Mouse (Mus musculus): ENCODE data around the gene Map3k9. TPM values are rescaled to one million over a fixed set of nuclear protein-coding genes. Genes with fewer than 3 reads are reported as not detected.

The Map3k9 gene
- polyA plus RNA-seq, 1 experiment from 2014 or later: 2.4 TPM

DNA sequence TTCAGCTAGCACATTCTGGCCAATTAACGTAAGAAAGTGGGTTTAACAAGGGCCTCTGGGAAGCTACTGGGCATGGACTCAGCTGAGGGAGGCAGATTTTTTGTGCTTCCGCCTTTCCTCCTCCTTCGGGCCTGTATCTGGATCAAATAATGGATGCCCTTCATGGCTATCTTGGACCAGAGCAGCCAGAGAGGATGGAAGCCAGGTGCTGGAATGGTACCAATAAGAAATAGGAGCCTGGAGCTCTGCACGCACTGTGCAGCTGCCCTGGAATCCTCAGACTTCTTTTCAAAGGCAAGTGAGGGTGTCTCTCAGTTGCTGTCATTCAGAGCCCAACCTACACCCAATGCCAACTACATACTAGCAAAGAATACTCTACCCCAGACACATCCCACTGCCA lies 11.5 kb downstream of the Map3k9 start:
- H3K27ac ChIP-seq: no peak overlapping the region
- no peaks in the 10 kb centered on the region for H3K36me3 ChIP-seq (ENCODE audit: inconsistent target)
- WGBS (ENCODE audit: missing documents): 90% methylated on average over 4 of the region's 4 CpGs
- H3K79me2 ChIP-seq (ENCODE audit: inconsistent target): no peaks in the 10 kb centered on the region
- H3K4me3 ChIP-seq (ENCODE audit: inconsistent target): no peak overlapping the region

DNA sequence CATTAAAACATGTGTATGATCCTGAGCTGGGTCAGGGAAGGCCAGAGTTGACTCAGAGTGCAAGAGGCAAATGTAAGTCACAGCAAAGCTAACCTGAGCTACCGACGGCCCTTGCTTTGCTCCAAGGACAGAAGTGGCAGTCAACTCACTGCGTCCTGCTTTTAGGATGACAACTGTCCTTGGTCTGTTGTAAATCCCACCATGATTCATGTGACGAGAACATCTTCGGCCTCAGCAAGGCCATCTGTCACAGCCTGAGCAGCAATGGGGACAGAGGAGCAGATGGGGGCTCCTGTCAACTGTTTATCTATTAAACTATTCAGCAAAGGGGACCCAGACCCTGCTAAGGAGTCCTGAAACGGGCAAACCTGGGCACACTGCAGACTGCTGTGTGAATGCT lies 15.6 kb downstream of the Map3k9 start:
- Histone ChIP-seq H3K36me3 (ENCODE audit: inconsistent target) (no peaks in the 10 kb centered on the region), H3K4me3 (ENCODE audit: inconsistent target) (no peak overlapping the region), H3K27ac (no peak overlapping the region), H3K79me2 (ENCODE audit: inconsistent target) (no peaks in the 10 kb centered on the region)
- WGBS (ENCODE audit: missing documents): 97% methylated on average over 6 of the region's 6 CpGs

- Histone ChIP-seq H3K36me3 (ENCODE audit: inconsistent target) (no peaks in the 10 kb centered on the region), H3K4me3 (ENCODE audit: inconsistent target) (no peak overlapping the region), H3K79me2 (ENCODE audit: inconsistent target) (no peaks in the 10 kb centered on the region), H3K27ac (no peak overlapping the region)
- 82% methylated on average over 5 of the region's 5 CpGs for WGBS (ENCODE audit: missing documents)
These were observed 16.6 kb downstream of the Map3k9 start for GRCm38 (mm10) chr12:81764370-81764769.

- H3K36me3 ChIP-seq (ENCODE audit: inconsistent target): no peaks in the 10 kb centered on the region
- no peak overlapping the region for H3K4me3 ChIP-seq (ENCODE audit: inconsistent target)
- peaks cover 18% of the 10 kb centered on the region for H3K79me2 ChIP-seq (ENCODE audit: inconsistent target)
- WGBS (ENCODE audit: missing documents): under 1% methylated on average over 7 of the region's 7 CpGs
- H3K27ac ChIP-seq: peak overlapping the region; percentile 83
These were observed 26.3 kb downstream of the Map3k9 start for GRCm38 (mm10) chr12:81754651-81755050.

DNA sequence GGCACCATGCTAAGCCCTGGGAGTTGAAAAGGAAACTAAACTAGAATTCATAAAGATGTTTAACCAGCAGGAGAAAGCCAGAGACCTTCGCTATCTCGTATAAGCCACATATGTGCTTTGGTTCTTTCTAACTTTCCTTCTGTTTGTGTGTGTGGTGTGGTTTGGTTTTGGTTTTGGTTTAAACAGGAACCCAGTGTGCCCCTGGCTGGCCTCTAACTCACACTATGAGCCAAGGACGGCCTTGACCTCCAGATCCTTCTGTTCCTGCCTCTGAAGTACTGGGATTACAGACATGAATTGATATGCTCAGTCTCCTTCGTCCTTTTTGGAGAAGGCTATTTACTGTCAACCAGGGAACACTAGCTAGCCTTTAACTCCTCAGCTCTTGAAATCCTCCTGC lies 29.9 kb downstream of the Map3k9 start:
- H3K36me3 ChIP-seq (ENCODE audit: inconsistent target): no peaks in the 10 kb centered on the region
- H3K4me3 ChIP-seq (ENCODE audit: inconsistent target): peak overlapping the region; percentile 3; the same call in 1 of the 2 replicates
- peaks cover 22% of the 10 kb centered on the region for H3K79me2 ChIP-seq (ENCODE audit: inconsistent target)
- peak overlapping the region; percentile 58 for H3K27ac ChIP-seq
- 8% methylated on average over 4 of the region's 4 CpGs for WGBS (ENCODE audit: missing documents)

DNA sequence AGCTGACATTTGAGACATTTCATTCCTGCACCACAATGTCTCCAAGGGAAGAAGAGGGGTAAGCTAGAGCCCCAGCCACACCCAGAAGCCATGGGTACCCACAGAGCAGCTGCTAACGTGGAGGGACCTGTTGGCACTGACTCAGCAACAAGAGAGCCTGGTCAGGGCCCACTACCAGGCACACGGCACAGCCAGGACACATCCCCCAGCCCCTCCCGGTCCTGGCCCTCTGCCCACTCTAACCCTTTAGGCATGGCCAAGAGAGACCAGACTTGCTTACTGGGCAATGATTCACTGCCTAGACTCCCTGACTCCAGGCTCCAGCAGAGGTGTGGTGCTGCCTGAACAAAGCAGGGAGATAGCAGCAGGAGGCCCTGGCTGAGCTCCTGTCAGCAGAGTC lies 32.1 kb downstream of the Map3k9 start:
- Histone ChIP-seq H3K36me3 (ENCODE audit: inconsistent target) (no peaks in the 10 kb centered on the region), H3K27ac (no peak overlapping the region), H3K4me3 (ENCODE audit: inconsistent target) (no peak overlapping the region), H3K79me2 (ENCODE audit: inconsistent target) (peaks cover 22% of the 10 kb centered on the region)
- whole genome bisulfite sequencing (ENCODE audit: missing documents): 76% methylated on average over 3 of the region's 3 CpGs

DNA sequence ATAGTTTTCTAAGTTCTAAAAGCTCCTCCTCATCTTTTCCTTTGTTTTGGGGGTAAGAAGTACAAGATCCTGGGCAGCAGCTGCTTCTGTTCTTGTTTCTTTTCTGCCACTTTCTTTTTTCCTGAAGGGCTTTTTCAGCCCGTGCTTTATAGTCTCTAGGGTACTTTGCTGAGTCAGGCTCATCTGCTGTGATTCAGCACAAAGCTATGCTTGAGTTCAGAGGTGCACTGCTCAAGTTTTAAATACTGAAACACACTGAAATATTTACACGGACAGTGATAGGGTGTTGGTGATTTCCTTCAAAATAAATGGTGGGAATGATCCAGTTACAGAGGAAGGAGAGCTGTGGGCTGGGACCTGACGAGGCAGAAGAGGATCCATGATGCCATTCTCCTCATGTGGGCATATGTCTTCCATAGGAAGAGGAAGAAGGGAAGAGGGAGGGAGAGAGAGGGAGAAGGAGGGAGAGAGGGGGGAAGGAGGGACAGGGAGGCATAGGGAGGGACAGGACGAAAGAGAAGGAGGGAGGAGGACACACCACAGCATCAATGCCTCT lies 32.9 kb downstream of the Map3k9 start:
- peaks cover 22% of the 10 kb centered on the region for H3K79me2 ChIP-seq (ENCODE audit: inconsistent target)
- no peak overlapping the region for H3K4me3 ChIP-seq (ENCODE audit: inconsistent target)
- WGBS (ENCODE audit: missing documents): 21% methylated on average over 3 of the region's 4 CpGs
- H3K27ac ChIP-seq: no peak overlapping the region
- no peaks in the 10 kb centered on the region for H3K36me3 ChIP-seq (ENCODE audit: inconsistent target)

DNA sequence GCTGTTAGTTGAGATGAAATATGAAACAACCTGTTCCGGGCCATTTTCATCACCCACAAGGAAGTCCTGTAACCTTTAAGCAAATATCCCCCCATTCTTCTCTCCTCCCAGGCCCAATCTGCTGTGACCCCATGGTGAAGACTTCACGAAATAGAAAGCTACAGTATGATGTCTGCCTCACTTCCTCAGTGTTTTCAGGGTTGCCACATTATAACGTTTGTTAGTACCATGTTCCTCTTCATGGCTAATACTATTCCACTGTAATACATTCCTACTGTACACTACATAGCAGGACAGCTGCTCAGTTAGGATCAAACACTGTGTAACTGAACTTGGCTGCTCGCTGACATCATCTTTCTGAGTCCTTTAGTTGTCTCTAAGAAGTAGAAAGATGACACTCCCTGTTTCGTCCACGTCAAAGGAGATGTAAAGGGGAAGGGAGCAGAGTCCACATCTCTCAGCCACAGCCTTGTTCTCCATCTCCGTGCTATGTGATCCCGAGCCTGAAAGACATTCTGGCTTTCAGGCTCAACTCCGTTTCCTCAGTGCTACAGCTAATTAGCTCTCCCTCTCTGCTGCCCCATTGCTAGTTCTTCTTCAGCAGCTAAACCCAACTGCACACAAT lies 34.5 kb downstream of the Map3k9 start:
- H3K4me3 ChIP-seq (ENCODE audit: inconsistent target): no peak overlapping the region
- H3K79me2 ChIP-seq (ENCODE audit: inconsistent target): peaks cover 11% of the 10 kb centered on the region; the same call in 1 of the 2 replicates
- no peak overlapping the region for H3K27ac ChIP-seq
- H3K36me3 ChIP-seq (ENCODE audit: inconsistent target): no peaks in the 10 kb centered on the region
- 70% methylated on average over 9 of the region's 9 CpGs for WGBS (ENCODE audit: missing documents)

DNA sequence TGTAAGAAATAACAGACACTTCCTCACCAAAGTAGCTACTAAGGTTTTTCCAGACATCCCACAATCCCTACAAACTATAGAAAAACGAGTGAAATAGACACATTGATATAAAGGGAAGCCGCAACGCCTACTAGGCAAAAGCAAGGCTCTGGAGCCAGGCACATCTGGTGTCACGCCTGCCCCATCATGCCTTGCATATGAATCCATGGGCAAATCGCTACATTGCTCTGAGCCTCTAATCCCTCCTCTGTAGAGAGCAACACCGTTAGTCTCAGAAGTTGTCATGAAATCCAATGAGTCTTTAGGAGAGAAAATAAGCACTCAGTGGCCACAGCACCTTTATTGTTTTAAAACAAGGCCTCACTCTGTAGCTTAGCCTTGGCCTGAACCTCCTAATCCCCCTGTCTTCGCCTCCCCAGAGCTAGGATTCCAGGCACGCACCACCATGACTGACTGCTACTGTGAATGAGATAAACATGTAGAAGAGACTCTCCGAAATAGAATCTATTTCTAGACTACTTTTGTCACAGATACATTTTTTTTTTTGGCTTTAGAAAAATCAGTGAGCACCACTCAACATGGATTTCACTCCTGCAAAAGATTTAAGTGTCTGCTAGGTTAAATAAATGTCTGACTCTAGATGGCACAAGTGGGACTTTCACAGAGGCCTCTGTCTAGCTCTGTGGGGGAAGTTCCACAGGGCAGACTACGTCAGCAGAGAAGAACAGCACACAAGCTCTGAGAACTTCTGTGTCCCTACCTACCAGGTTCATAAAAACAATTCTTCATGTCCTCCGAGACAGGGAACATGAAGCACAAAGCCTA lies 45.5 kb downstream of the Map3k9 start:
- Histone ChIP-seq H3K27ac (no peak overlapping the region), H3K36me3 (ENCODE audit: inconsistent target) (no peaks in the 10 kb centered on the region), H3K79me2 (ENCODE audit: inconsistent target) (no peaks in the 10 kb centered on the region), H3K4me3 (ENCODE audit: inconsistent target) (no peak overlapping the region)
- whole genome bisulfite sequencing (ENCODE audit: missing documents): 89% methylated on average over 11 of the region's 11 CpGs

DNA sequence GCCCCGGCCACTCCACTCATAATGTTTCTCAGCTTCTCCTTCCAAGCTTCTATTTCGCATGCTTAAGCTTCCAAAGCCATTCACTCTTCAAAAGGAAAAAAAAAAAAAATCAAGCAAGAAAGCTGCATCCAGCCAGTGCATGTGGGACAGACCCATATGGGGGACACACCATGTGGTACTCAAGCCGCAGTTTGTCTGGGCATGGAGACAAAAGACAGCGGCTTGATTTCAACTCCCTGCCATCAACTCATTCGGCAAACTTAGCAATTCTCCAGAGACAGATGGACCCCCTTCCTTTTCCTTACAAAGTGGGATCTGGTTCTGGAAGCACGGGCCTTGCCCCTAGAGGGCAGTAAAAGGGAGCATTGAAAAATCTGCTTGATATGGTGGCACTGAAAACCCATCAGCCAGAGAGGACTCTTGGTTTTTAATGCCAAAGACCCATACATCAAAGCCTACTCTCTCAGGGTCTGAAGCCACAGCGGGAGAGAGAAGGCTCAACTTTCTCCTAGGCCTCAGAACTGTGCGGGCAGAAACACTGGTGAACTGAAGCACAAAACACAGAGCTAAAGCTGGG lies 54.6 kb downstream of the Map3k9 start:
- H3K4me3 ChIP-seq (ENCODE audit: inconsistent target): no peak overlapping the region
- H3K79me2 ChIP-seq (ENCODE audit: inconsistent target): no peaks in the 10 kb centered on the region
- H3K27ac ChIP-seq: no peak overlapping the region
- H3K36me3 ChIP-seq (ENCODE audit: inconsistent target): no peaks in the 10 kb centered on the region
- WGBS (ENCODE audit: missing documents): 86% methylated on average over 8 of the region's 8 CpGs

- 95% methylated on average over 6 of the region's 6 CpGs for WGBS (ENCODE audit: missing documents)
These were observed 56.2 kb downstream of the Map3k9 start for GRCm38 (mm10) chr12:81724776-81725175.

GRCm38 (mm10) chr12:81723375-81723774 lies 57.6 kb downstream of the Map3k9 start:
- Histone ChIP-seq H3K79me2 (ENCODE audit: inconsistent target) (no peaks in the 10 kb centered on the region), H3K4me3 (ENCODE audit: inconsistent target) (no peak overlapping the region), H3K27ac (no peak overlapping the region), H3K36me3 (ENCODE audit: inconsistent target) (no peaks in the 10 kb centered on the region)
- WGBS (ENCODE audit: missing documents): 88% methylated on average over 7 of the region's 7 CpGs

More at GRCm38 (mm10) chr12:81724776-81725175, 56.2 kb downstream of the Map3k9 start:
- Histone ChIP-seq H3K4me3 (ENCODE audit: inconsistent target) (no peak overlapping the region), H3K36me3 (ENCODE audit: inconsistent target) (no peaks in the 10 kb centered on the region), H3K27ac (no peak overlapping the region), H3K79me2 (ENCODE audit: inconsistent target) (no peaks in the 10 kb centered on the region)

DNA sequence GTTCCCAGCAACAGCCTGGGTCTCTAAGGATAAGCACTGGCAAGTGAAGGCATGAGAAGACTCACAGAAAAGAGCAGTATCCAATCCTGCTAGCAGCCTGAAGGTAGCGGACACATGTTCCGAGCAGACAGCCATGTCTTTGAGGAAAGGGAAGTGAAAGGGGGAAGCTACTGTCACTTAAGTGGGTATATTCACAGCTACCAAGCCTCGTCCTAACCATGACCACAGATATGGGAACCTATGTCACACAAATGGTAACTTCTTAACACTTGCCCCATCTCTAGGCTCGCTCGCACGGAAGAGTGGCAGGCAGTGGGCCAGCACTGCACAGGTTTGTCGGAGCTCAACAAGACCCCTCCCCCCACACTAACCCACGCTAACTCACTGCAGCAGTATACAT lies 61.3 kb downstream of the Map3k9 start:
- H3K27ac ChIP-seq: peak overlapping the region; percentile 56
- H3K36me3 ChIP-seq (ENCODE audit: inconsistent target): no peaks in the 10 kb centered on the region
- no peaks in the 10 kb centered on the region for H3K79me2 ChIP-seq (ENCODE audit: inconsistent target)
- WGBS (ENCODE audit: missing documents): under 1% methylated on average over 8 of the region's 8 CpGs
- no peak overlapping the region for H3K4me3 ChIP-seq (ENCODE audit: inconsistent target)

GRCm38 (mm10) chr12:81719161-81719560 lies 61.8 kb downstream of the Map3k9 start:
- H3K79me2 ChIP-seq (ENCODE audit: inconsistent target): no peaks in the 10 kb centered on the region
- 1% methylated on average over 5 of the region's 5 CpGs for WGBS (ENCODE audit: missing documents)
- no peaks in the 10 kb centered on the region for H3K36me3 ChIP-seq (ENCODE audit: inconsistent target)
- peak overlapping the region; percentile 56 for H3K27ac ChIP-seq
- no peak overlapping the region for H3K4me3 ChIP-seq (ENCODE audit: inconsistent target)

- Histone ChIP-seq H3K4me3 (ENCODE audit: inconsistent target) (no peak overlapping the region), H3K36me3 (ENCODE audit: inconsistent target) (no peaks in the 10 kb centered on the region), H3K27ac (no peak overlapping the region), H3K79me2 (ENCODE audit: inconsistent target) (no peaks in the 10 kb centered on the region)
- 95% methylated on average over 4 of the region's 4 CpGs for WGBS (ENCODE audit: missing documents)
These were observed 68.4 kb downstream of the Map3k9 start for GRCm38 (mm10) chr12:81712618-81713017.
